Mouse (Mus musculus): ENCODE results near the gene Olfr536. TPM values are rescaled to one million over a fixed set of nuclear protein-coding genes. Genes with fewer than 3 reads are reported as not detected.
"Not testable (repeated sequence)": the region's sequence is repeated elsewhere in the genome, so short reads cannot be mapped to it uniquely, and the experiment has no call there.

Gene Olfr536
- not detected in 2 replicates for total RNA-seq (2012; rRNA removed)
- not detected for polyA plus RNA-seq (2012; ENCODE audit: insufficient read depth in 1 of 2, insufficient read length in 2 of 2, low read depth in 1 of 2, low replicate concordance in 2 of 2, missing spikeins in 1 of 2)

DNA sequence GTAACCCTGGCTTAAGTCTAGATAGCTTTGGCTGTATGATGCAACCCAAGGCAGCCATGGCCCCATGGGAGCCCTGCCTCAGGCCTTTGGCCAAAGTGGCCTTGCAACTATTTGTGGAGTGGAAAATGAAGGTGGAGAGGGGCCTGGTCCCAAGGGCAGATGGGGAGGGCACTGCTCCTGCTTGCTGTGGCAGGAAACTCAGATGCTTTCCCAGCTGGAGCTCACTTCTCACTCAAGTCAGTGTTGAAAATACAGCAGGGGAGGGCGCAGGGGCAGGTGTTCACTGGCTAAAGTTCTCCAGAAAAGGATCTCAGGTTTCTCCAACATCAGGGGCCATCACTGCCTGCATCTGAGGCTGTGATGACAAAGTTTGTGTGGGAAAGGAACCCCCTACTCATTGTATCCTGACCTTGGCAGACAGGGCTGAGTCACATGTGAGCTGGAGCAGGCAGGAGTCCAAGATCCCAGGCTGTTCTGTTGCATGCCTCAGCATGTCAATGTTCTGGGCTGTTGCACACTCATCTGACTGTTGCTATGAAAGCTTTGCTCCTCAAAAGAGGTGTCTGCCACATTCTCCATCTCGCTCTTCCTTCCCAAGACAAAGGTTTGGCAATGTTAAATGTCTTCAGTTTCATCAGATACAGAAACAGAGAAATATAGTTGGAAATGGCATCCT, at the start of gene Olfr536:
TSS of gene Olfr536 (minus strand) at position 51 of the 676 bp plus-strand sequence.
- H3K27me3 ChIP-seq (ENCODE audit: control insufficient read depth in 1 of 2, insufficient read depth in 2 of 2, low read length in 2 of 2); H3K36me3 ChIP-seq (ENCODE audit: control insufficient read depth in 1 of 2, insufficient read depth in 2 of 2, low read length in 2 of 2); H3K4me3 ChIP-seq (ENCODE audit: control insufficient read depth in 1 of 2, insufficient read depth in 1 of 2, low read depth in 2 of 2, low read length in 2 of 2); H3K79me2 ChIP-seq (ENCODE audit: control insufficient read depth, insufficient read depth, low read length, poor library complexity); H3K9ac ChIP-seq (ENCODE audit: control insufficient read depth, low read depth, low read length, poor library complexity, severe bottlenecking); H3K27ac ChIP-seq (ENCODE audit: control insufficient read depth, low read depth, low read length); H3K9me3 ChIP-seq (replicated peaks; ENCODE audit: insufficient read depth, low read length); DNase-seq (ENCODE audit: low read depth, low spot score); H3K4me1 ChIP-seq (ENCODE audit: control insufficient read depth in 1 of 2, insufficient read depth in 2 of 2, low read length in 2 of 2): not testable (repeated sequence)

DNA sequence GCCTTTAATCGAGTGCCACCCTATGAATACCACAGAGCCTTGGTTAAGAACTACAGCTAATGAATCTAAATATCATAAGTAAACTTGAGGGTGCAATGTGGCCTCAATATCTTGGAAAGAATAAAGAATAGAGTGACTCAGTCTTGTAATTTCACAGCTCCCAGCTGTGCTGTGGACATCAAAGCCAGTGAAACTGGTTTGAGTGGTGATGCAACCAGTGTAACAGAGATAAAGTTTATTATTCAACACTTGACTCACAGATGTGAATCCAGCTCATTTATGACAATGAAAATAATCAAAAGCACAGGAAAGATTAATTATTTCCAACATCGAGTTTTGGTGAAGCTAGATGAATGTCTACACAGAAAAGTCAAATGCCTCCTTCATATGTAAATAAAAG, 32.5 kb upstream of the Olfr536 start:
- no peak for DNase-seq (ENCODE audit: low read depth, low spot score)
- H3K9me3 ChIP-seq (replicated peaks; ENCODE audit: insufficient read depth, low read length): no peaks in the 10 kb centered on the region
- H3K27ac ChIP-seq (ENCODE audit: control insufficient read depth, low read depth, low read length): no peak overlapping the region
- TF ChIP-seq ZNF384 (IDR thresholded peaks at IDR 0.05; ENCODE audit: low read depth, low read length): no peak
- TF ChIP-seq BHLHE40 (IDR thresholded peaks at IDR 0.05; ENCODE audit: borderline replicate concordance, low read depth, low read length): no peak
- no peak for TF ChIP-seq EP300 (IDR thresholded peaks at IDR 0.05; ENCODE audit: low read depth in 1 of 2, low read length in 2 of 2)
- H3K79me2 ChIP-seq (ENCODE audit: control insufficient read depth, insufficient read depth, low read length, poor library complexity): no peaks in the 10 kb centered on the region
- no peaks in the 10 kb centered on the region for H3K27me3 ChIP-seq (ENCODE audit: control insufficient read depth in 1 of 2, insufficient read depth in 2 of 2, low read length in 2 of 2)
- H3K4me3 ChIP-seq (ENCODE audit: control insufficient read depth in 1 of 2, insufficient read depth in 1 of 2, low read depth in 2 of 2, low read length in 2 of 2): no peak overlapping the region
- H3K36me3 ChIP-seq (ENCODE audit: control insufficient read depth in 1 of 2, insufficient read depth in 2 of 2, low read length in 2 of 2): no peaks in the 10 kb centered on the region
- H3K9ac ChIP-seq (ENCODE audit: control insufficient read depth, low read depth, low read length, poor library complexity, severe bottlenecking): no peak overlapping the region
- no peaks in the 10 kb centered on the region for H3K4me1 ChIP-seq (ENCODE audit: control insufficient read depth in 1 of 2, insufficient read depth in 2 of 2, low read length in 2 of 2)

DNA sequence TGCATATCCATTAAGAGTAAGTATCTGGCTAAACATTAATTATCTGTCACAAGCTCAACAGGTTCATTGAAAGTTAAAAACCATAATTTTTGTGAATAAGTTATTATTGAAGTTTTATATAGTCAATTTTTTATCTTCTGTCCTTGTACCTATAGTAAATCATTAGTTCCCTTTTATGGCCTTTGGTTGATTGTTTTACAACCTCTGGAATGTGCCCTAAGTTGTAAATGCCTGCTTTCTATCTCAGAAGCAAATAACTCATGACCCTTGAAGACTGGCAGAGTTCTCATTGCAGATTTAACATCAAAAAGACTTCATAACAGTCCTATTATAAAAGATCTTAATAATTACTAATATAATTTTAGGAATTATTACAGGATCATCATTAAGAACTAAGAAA, 12.5 kb downstream of the Olfr536 start:
- H3K27me3 ChIP-seq (ENCODE audit: control insufficient read depth in 1 of 2, insufficient read depth in 2 of 2, low read length in 2 of 2): no peaks in the 10 kb centered on the region
- H3K27ac ChIP-seq (ENCODE audit: control insufficient read depth, low read depth, low read length): no peak overlapping the region
- no peaks in the 10 kb centered on the region for H3K79me2 ChIP-seq (ENCODE audit: control insufficient read depth, insufficient read depth, low read length, poor library complexity)
- TF ChIP-seq E2F4 (IDR thresholded peaks at IDR 0.05; ENCODE audit: borderline replicate concordance, low read depth, low read length) (no peak), BHLHE40 (IDR thresholded peaks at IDR 0.05; ENCODE audit: borderline replicate concordance, low read depth, low read length) (no peak)
- H3K9ac ChIP-seq (ENCODE audit: control insufficient read depth, low read depth, low read length, poor library complexity, severe bottlenecking): no peak overlapping the region
- H3K4me1 ChIP-seq (ENCODE audit: control insufficient read depth in 1 of 2, insufficient read depth in 2 of 2, low read length in 2 of 2): no peaks in the 10 kb centered on the region
- H3K4me3 ChIP-seq (ENCODE audit: control insufficient read depth in 1 of 2, insufficient read depth in 1 of 2, low read depth in 2 of 2, low read length in 2 of 2): no peak overlapping the region
- H3K9me3 ChIP-seq (replicated peaks; ENCODE audit: insufficient read depth, low read length): no peaks in the 10 kb centered on the region
- H3K36me3 ChIP-seq (ENCODE audit: control insufficient read depth in 1 of 2, insufficient read depth in 2 of 2, low read length in 2 of 2): no peaks in the 10 kb centered on the region
- DNase-seq (ENCODE audit: low read depth, low spot score): no peak

DNA sequence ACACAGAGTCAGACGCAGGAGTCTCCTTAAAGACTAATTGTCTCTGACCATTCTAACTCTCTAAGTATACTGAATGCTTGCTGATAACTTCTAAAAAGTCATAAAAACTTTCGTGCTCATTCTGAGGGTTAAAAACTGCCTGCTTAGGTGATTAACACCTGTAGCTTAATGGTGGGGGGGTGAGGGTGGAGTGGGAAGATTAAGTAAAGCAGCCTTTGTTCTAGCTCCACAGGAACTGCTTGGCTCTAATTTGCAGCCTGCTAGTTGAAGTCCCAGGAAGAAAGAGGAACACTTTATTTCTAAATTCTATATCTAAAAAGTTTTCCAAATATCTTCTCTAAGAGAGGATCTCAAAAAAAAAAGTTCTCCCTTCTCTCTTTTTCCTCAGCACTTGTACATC, 13.0 kb downstream of the Olfr536 start:
- Histone ChIP-seq H3K36me3 (ENCODE audit: control insufficient read depth in 1 of 2, insufficient read depth in 2 of 2, low read length in 2 of 2) (no peaks in the 10 kb centered on the region), H3K4me3 (ENCODE audit: control insufficient read depth in 1 of 2, insufficient read depth in 1 of 2, low read depth in 2 of 2, low read length in 2 of 2) (no peak overlapping the region), H3K9me3 (replicated peaks; ENCODE audit: insufficient read depth, low read length) (no peaks in the 10 kb centered on the region), H3K27me3 (ENCODE audit: control insufficient read depth in 1 of 2, insufficient read depth in 2 of 2, low read length in 2 of 2) (no peaks in the 10 kb centered on the region), H3K79me2 (ENCODE audit: control insufficient read depth, insufficient read depth, low read length, poor library complexity) (no peaks in the 10 kb centered on the region), H3K27ac (ENCODE audit: control insufficient read depth, low read depth, low read length) (no peak overlapping the region), H3K9ac (ENCODE audit: control insufficient read depth, low read depth, low read length, poor library complexity, severe bottlenecking) (no peak overlapping the region), H3K4me1 (ENCODE audit: control insufficient read depth in 1 of 2, insufficient read depth in 2 of 2, low read length in 2 of 2) (no peaks in the 10 kb centered on the region)
- no peak for DNase-seq (ENCODE audit: low read depth, low spot score)
- TF ChIP-seq UBTF (IDR thresholded peaks at IDR 0.05; ENCODE audit: borderline replicate concordance, insufficient read depth, low read depth, low read length): no peak
- no peak for TF ChIP-seq CHD2 (IDR thresholded peaks at IDR 0.05; ENCODE audit: low read length)
- TF ChIP-seq HCFC1 (IDR thresholded peaks at IDR 0.05; ENCODE audit: low read depth, low read length): no peak
- no peak for TF ChIP-seq POLR2A (IDR thresholded peaks at IDR 0.05; ENCODE audit: control insufficient read depth in 1 of 2, insufficient read depth in 1 of 2, low read depth in 1 of 2, low read length in 2 of 2, poor library complexity in 1 of 2)
- TF ChIP-seq CHD1 (IDR thresholded peaks at IDR 0.05; ENCODE audit: low read depth, low read length): no peak
- no peak for TF ChIP-seq SIN3A (IDR thresholded peaks at IDR 0.05; ENCODE audit: low read length)
- no peak for TF ChIP-seq CTCF (IDR thresholded peaks at IDR 0.05 in 2 of 3, conservative IDR thresholded peaks at IDR 0.05 in 1 of 3; ENCODE audit: control insufficient read depth in 1 of 3, insufficient read depth in 1 of 3, low read depth in 2 of 3, low read length in 3 of 3, poor library complexity in 1 of 3, severe bottlenecking in 1 of 3)
- no peak for TF ChIP-seq RAD21 (IDR thresholded peaks at IDR 0.05; ENCODE audit: low read depth, low read length)
- TF ChIP-seq RCOR1 (IDR thresholded peaks at IDR 0.05; ENCODE audit: low read depth, low read length): no peak
- no peak for TF ChIP-seq MAFK (IDR thresholded peaks at IDR 0.05; ENCODE audit: borderline replicate concordance, low read depth, low read length)
- no peak for TF ChIP-seq MAX (IDR thresholded peaks at IDR 0.05; ENCODE audit: low read length)
- TF ChIP-seq MYC (IDR thresholded peaks at IDR 0.05; ENCODE audit: low read depth, low read length): no peak
- no peak for TF ChIP-seq ETS1 (IDR thresholded peaks at IDR 0.05; ENCODE audit: low read depth, low read length)
- no peak for TF ChIP-seq KAT2A (conservative IDR thresholded peaks at IDR 0.05; ENCODE audit: low read depth, low read length)
